Mouse (Mus musculus): ENCODE measurements around the gene Gdpd3. TPM values are rescaled to one million over a fixed set of nuclear protein-coding genes. Genes with fewer than 3 reads are reported as not detected.
"Not testable (repeated sequence)": the region's sequence is repeated elsewhere in the genome, so short reads cannot be mapped to it uniquely, and the experiment has no call there.

Gene Gdpd3
- polyA plus RNA-seq, 1 experiment: 2.5 TPM

- no peak for TF ChIP-seq POLR2A (IDR thresholded peaks at IDR 0.05; ENCODE audit: extremely low read depth, insufficient read depth, low read length)
- no peak for TF ChIP-seq CTCF (IDR thresholded peaks at IDR 0.05; ENCODE audit: extremely low read depth, insufficient read depth, low read length)
- H3K4me1 ChIP-seq (ENCODE audit: control insufficient read depth, insufficient read depth, low read length): peaks cover 2% of the 10 kb centered on the region; the same call in 1 of the 2 replicates
- H3K27ac ChIP-seq (ENCODE audit: insufficient read depth, low read length): no peak overlapping the region
- H3K4me3 ChIP-seq (ENCODE audit: insufficient read depth, low read length): no peak overlapping the region
Measured at GRCm38 (mm10) chr7:126773351-126773750, 7.2 kb downstream of the Gdpd3 start.

- no peak overlapping the region for H3K27ac ChIP-seq (ENCODE audit: insufficient read depth, low read length)
- TF ChIP-seq CTCF (IDR thresholded peaks at IDR 0.05; ENCODE audit: extremely low read depth, insufficient read depth, low read length): no peak
- no peak for TF ChIP-seq POLR2A (IDR thresholded peaks at IDR 0.05; ENCODE audit: extremely low read depth, insufficient read depth, low read length)
- H3K4me1 ChIP-seq (ENCODE audit: control insufficient read depth, insufficient read depth, low read length): peaks cover 2% of the 10 kb centered on the region; the same call in 1 of the 2 replicates
- H3K4me3 ChIP-seq (ENCODE audit: insufficient read depth, low read length): no peak overlapping the region
Measured at GRCm38 (mm10) chr7:126774463-126774862, 8.3 kb downstream of the Gdpd3 start.

GRCm38 (mm10) chr7:126775185-126775977 lies 9.2 kb downstream of the Gdpd3 start:
- TF ChIP-seq CTCF (IDR thresholded peaks at IDR 0.05; ENCODE audit: extremely low read depth, insufficient read depth, low read length): peak; percentile 40; the same call in 1 of the 2 replicates
- TF ChIP-seq POLR2A (IDR thresholded peaks at IDR 0.05; ENCODE audit: extremely low read depth, insufficient read depth, low read length): no peak
- H3K4me3 ChIP-seq (ENCODE audit: insufficient read depth, low read length): no peak overlapping the region
- H3K27ac ChIP-seq (ENCODE audit: insufficient read depth, low read length): no peak overlapping the region
- H3K4me1 ChIP-seq (ENCODE audit: control insufficient read depth, insufficient read depth, low read length): peaks cover 2% of the 10 kb centered on the region; the same call in 1 of the 2 replicates

GRCm38 (mm10) chr7:126775978-126776234 lies 9.8 kb downstream of the Gdpd3 start:
- no peak overlapping the region for H3K27ac ChIP-seq (ENCODE audit: insufficient read depth, low read length)
- TF ChIP-seq CTCF (IDR thresholded peaks at IDR 0.05; ENCODE audit: extremely low read depth, insufficient read depth, low read length): no peak
- no peak for TF ChIP-seq POLR2A (IDR thresholded peaks at IDR 0.05; ENCODE audit: extremely low read depth, insufficient read depth, low read length)
- H3K4me3 ChIP-seq (ENCODE audit: insufficient read depth, low read length): peak overlapping the region; percentile 64; the same call in 1 of the 2 replicates

GRCm38 (mm10) chr7:126776598-126777057 lies 10.5 kb downstream of the Gdpd3 start, which contains the start of gene Ypel3:
Gene Ypel3, plus strand, starts transcription at chr7:126776955.
- H3K4me1 ChIP-seq (ENCODE audit: control insufficient read depth, insufficient read depth, low read length): peaks cover 2% of the 10 kb centered on the region; the same call in 1 of the 2 replicates
- peak within 1 kb of the TSS; percentile 72 for H3K27ac ChIP-seq (ENCODE audit: insufficient read depth, low read length)
- H3K4me3 ChIP-seq (ENCODE audit: insufficient read depth, low read length): peak within 1 kb of the TSS; percentile 64
- TF ChIP-seq POLR2A (IDR thresholded peaks at IDR 0.05; ENCODE audit: extremely low read depth, insufficient read depth, low read length) (peak; percentile 57; the same call in 1 of the 2 replicates), CTCF (IDR thresholded peaks at IDR 0.05; ENCODE audit: extremely low read depth, insufficient read depth, low read length) (no peak)

More at GRCm38 (mm10) chr7:126775978-126776234, 9.8 kb downstream of the Gdpd3 start:
- H3K4me1 ChIP-seq (ENCODE audit: control insufficient read depth, insufficient read depth, low read length): peaks cover 2% of the 10 kb centered on the region; the same call in 1 of the 2 replicates

- Histone ChIP-seq H3K4me1 (ENCODE audit: control insufficient read depth, insufficient read depth, low read length) (peaks cover 2% of the 10 kb centered on the region; the same call in 1 of the 2 replicates), H3K27ac (ENCODE audit: insufficient read depth, low read length) (peak overlapping the region; percentile 72), H3K4me3 (ENCODE audit: insufficient read depth, low read length) (peak overlapping the region; percentile 64)
- no peak for TF ChIP-seq CTCF (IDR thresholded peaks at IDR 0.05; ENCODE audit: extremely low read depth, insufficient read depth, low read length)
- no peak for TF ChIP-seq POLR2A (IDR thresholded peaks at IDR 0.05; ENCODE audit: extremely low read depth, insufficient read depth, low read length)
Measured at GRCm38 (mm10) chr7:126777476-126777875, 11.3 kb downstream of the Gdpd3 start.

GRCm38 (mm10) chr7:126778147-126778546 lies 12.0 kb downstream of the Gdpd3 start:
- peak overlapping the region; percentile 72; the same call in 1 of the 2 replicates for H3K27ac ChIP-seq (ENCODE audit: insufficient read depth, low read length)
- H3K4me3 ChIP-seq (ENCODE audit: insufficient read depth, low read length): peak overlapping the region; percentile 64; the same call in 1 of the 2 replicates
- TF ChIP-seq CTCF (IDR thresholded peaks at IDR 0.05; ENCODE audit: extremely low read depth, insufficient read depth, low read length): no peak
- no peak for TF ChIP-seq POLR2A (IDR thresholded peaks at IDR 0.05; ENCODE audit: extremely low read depth, insufficient read depth, low read length)
- H3K4me1 ChIP-seq (ENCODE audit: control insufficient read depth, insufficient read depth, low read length): peaks cover 2% of the 10 kb centered on the region; the same call in 1 of the 2 replicates

- H3K27ac ChIP-seq (ENCODE audit: insufficient read depth, low read length); H3K4me3 ChIP-seq (ENCODE audit: insufficient read depth, low read length); H3K4me1 ChIP-seq (ENCODE audit: control insufficient read depth, insufficient read depth, low read length): not testable (repeated sequence)
Measured at GRCm38 (mm10) chr7:126779101-126779500, 13.0 kb downstream of the Gdpd3 start.

GRCm38 (mm10) chr7:126779983-126780970 lies 14.1 kb downstream of the Gdpd3 start:
- peak overlapping the region; percentile 6; the same call in 1 of the 2 replicates for H3K4me3 ChIP-seq (ENCODE audit: insufficient read depth, low read length)
- H3K4me1 ChIP-seq (ENCODE audit: control insufficient read depth, insufficient read depth, low read length): peaks cover 2% of the 10 kb centered on the region; the same call in 1 of the 2 replicates
- H3K27ac ChIP-seq (ENCODE audit: insufficient read depth, low read length): no peak overlapping the region
- peak; percentile 59 for TF ChIP-seq CTCF (IDR thresholded peaks at IDR 0.05; ENCODE audit: extremely low read depth, insufficient read depth, low read length)
- TF ChIP-seq POLR2A (IDR thresholded peaks at IDR 0.05; ENCODE audit: extremely low read depth, insufficient read depth, low read length): peak; percentile 54; the same call in 1 of the 2 replicates
